Mouse (Mus musculus): ENCODE measurements around the gene Cp.

- TF ChIP-seq GATA1 (IDR thresholded peaks at IDR 0.05; ENCODE audit: borderline replicate concordance, low read length): no peak
- TF ChIP-seq FLI1 (IDR thresholded peaks at IDR 0.05; ENCODE audit: low read length): no peak
These were observed 101.3 kb downstream of the Cp start for GRCm38 (mm10) chr3:20058197-20058541.
